Mouse (Mus musculus): ENCODE measurements at regions not wholly inside any gene's neighbourhood (a gene's known extent, or its start where the extent isn't known, plus 50 kb on each side); places are given as distances from the start of the nearest gene placed in this dataset.
A peak's percentile ranks its signal among the peaks of the same experiment; 100 is the strongest.

- no peak for DNase-seq
Observed at GRCm38 (mm10) chr11:117036977-117037376, 78.0 kb upstream of the Sec14l1 start.

GRCm38 (mm10) chr11:117038282-117039106 lies 76.5 kb upstream of the Sec14l1 start:
- no peak for DNase-seq

- DNase-seq: no peak
Observed at GRCm38 (mm10) chr11:117040829-117041228, 74.1 kb upstream of the Sec14l1 start.

DNA sequence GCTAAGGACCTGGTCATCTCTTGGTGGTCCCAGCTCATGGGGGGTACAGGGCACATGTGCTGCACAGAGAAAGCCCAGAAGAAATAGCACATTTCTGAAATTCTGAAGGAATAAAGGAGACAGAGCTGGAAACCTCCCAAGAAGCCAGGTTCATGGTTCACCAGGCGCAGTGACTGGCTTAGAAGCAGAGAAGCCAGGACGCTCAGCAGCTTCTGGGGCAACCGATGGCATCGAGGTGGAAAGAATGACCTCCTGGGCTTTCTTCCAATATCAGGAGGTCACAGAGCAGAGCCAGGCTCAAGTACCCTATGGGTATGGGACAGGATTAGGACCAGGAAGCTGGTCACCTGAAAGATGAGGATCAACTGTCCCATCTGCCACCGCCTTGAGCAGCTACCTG lies 72.6 kb upstream of the Sec14l1 start:
- DNase-seq: no peak

DNA sequence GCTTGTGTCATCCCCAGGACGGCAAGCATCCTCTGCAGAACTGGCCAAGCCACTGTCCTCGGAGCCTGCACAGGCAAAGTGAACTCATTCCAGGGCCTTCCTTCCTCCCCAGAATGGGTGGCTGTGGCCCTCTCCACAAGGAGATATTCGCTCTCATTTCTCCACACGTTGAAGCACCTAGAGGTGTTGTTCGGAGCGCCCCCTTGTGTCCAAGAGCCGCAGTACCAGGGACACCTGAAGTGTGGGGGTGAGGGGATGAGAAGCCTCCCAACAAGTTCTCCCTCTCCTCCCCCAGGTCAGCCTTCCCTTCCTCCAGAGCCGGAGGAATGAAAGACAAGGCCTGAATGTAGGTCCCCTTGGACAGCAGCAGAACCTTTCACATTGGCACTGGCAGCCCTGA lies 71.4 kb upstream of the Sec14l1 start:
- peak; percentile 45 for DNase-seq

GRCm38 (mm10) chr11:117044731-117045130 lies 70.2 kb upstream of the Sec14l1 start:
- DNase-seq: no peak

DNA sequence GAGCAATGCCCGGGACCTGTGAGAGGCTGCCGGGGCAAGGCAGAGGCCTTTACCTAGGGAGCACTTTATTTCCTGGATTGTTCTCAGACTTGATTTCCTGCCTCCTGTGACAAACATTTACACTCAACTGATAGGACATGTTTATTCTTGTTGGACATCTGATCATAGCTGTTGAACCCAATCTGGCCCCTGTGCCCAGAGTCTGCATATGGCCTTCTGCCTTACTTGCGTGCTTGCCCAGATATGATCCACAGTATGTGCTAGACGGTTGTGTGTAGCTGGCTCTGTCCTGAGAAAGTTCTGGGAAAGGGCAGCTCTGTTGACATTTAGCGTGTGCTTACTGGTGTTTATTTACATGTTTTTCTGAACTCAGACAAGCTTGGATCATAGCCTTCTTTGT lies 68.3 kb upstream of the Sec14l1 start:
- DNase-seq: no peak

DNA sequence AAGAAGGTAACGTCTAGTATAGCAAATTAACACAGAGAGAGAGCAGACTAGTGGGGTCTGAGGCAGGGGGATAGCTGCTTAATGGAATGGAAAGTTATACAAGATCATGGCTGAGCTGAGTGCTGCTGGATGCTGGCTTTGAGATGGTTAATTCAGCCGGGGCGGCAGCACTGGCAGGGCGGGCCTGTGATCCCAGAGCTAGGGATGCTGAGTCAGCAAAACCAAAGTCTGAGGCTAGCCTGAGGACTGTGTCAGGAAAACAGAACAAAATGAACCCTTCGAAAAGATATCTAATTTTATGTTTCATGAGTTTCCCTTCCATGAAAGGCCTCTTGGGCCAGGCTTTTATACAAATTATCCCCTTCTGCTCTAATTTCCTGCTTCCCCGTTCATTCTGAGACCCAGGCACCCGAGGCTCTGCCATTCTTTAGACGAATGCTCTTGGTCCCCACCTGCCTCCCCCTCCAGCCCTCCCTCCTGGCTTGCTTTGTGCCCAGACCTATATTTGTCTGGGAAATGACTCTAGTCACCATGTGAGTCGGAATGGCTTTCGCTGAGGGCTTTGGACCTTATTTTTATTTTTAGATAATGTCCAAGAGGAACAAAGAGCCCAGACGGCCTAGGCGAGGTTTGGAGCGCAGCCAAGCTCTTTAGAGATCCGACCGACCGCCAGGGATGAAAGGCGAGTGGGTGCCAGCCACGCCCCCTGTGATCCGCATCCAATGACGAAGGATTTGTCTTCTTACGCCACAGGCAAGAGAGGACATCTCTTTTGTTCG lies 67.6 kb upstream of the Sec14l1 start:
- no peak for DNase-seq

DNA sequence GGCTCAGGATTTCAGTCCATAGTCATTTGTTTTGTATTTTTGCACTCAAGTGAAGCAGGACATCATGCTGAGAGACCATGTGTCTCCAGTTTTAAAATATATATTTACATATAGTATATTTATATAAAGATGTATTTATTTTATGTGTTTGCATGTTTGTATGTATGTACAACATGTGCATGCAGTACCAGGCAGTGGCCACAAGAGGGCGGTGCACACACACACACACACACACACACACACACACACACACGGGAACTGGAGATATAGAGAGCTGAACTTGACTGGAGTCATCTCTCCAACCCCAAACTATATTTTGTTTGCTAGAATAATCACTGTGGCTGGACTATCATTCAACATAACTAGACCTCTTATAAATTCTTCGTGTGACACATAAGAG lies 66.1 kb upstream of the Sec14l1 start:
- no peak for DNase-seq

- no peak for DNase-seq
Observed at GRCm38 (mm10) chr11:117050788-117051187, 64.2 kb upstream of the Sec14l1 start.

- DNase-seq: peak; percentile 74
Observed at GRCm38 (mm10) chr11:117056958-117057357, 58.0 kb upstream of the Sec14l1 start.

DNA sequence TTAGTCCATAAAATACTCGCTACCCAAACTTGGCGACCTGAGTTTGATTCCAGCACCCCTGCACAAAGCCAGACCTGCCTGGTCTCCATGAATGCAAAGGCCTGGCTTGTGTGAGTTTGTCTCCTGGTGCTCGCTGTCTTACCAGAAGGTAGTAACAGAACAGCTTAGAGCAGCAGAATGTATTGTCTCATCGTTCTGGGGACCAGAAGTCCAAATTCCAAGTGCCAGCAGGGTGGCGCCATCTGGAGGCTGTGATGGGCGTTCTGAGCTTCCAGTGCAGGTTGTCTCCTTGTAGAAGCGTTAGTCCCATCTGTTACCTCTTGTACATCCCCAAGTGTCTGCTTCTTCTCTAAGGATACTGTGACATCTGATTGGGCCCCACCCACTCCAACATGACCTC lies 57.5 kb upstream of the Sec14l1 start:
- peak; percentile 69 for DNase-seq

GRCm38 (mm10) chr11:117059120-117059519 lies 55.8 kb upstream of the Sec14l1 start:
- no peak for DNase-seq

DNA sequence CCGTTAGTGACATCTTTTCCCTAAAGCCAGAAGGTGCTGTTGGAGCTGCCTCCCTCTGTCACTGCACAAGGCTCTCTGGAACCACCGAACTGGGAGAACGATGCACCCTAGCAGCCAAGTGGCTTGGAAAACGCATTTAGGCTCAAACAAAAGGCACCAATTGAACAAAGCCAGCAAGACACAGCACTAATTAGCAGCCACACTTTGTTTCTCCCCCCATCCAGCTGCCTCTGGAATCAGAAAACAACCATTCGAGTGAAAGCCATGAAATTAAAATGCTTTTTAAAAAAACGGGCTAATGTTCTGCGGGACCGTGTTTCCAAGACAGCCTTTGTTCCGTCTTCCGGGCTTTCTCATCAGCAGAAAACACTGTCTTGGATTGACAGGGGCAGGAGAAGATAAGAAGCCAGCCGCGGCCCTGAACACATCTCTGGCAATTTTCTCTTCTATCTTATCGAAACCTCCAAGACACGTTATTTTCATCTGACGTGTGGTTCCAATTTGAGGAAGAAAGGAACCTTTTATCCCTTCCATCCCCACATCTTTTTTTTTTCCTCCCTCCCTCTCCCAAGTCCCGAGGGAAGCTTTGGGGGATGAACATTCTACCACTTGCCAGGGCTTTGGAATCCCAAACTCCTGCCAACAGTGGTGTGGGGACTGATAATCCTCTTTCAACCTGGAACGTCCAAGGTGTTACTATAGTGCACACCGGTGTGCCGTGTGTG lies 54.8 kb upstream of the Sec14l1 start:
- no peak for DNase-seq

GRCm38 (mm10) chr11:117060706-117061337 lies 54.1 kb upstream of the Sec14l1 start:
- no peak for DNase-seq

GRCm38 (mm10) chr11:117062772-117063499 lies 52.0 kb upstream of the Sec14l1 start:
- no peak for DNase-seq

Data from cerebellum, adult 9-11 months (tissue).